Mouse (Mus musculus): ENCODE results near the gene Arpc2.

Arpc2 gene

DNA sequence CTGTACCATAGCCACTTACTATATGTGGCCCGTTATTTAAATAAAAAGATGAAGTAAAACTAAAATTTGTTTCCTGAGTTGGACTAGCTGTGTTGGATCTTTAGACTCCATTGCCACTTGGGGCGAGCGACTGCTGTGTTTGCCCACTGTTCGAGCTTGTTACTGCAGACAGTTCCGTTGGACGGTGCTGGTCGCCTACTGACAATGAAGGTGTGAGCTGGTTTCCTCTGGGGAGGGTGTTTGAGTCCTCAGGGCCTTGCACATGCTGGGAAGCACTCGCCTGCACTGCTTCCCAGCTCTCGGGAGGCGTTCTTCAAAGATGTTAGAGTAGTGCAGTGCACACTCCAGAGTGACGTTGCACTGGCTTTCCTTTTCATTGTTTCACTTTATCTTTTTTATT, 3.7 kb downstream of the Arpc2 start:
- no peak for DNase-seq

DNA sequence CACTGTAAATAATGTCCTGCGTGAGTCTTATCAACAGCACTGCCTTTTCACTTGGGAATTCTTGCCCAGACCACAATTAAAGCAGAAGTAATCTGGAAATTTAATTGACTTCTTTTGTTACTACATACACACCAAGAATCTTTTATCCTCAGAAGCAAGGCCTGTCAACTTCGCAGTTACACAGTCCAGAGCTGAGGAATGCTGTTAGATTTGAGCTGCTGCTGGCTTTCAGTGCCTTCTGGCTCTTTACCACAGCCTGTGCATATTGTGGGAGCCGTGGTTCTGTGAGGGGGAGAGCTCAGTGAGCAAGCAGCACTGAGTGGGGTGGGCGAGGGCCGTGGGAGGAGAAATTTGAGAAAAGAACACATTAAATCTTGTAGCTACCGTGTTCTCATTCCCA, 4.4 kb downstream of the Arpc2 start:
- DNase-seq: no peak

DNA sequence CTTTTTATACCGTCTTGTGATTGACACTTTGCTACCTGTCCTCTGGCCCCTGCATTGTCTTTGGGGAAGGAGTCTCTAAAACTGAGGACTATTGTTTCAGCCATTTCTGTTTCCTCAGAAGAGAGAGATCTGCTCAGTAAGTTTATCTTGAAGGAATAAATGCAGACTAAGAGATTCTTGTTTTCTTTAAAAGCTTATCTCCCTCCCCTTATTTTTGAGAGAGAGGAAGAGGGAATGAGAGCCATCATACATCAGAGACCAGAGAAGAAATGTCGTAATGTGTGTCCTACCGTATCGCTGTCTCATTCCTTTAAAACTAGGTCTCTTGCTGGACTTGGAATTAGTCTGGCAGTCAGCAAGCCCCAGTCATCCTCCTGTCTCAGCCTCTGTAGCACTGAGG, 4.9 kb downstream of the Arpc2 start:
- no peak for DNase-seq

DNA sequence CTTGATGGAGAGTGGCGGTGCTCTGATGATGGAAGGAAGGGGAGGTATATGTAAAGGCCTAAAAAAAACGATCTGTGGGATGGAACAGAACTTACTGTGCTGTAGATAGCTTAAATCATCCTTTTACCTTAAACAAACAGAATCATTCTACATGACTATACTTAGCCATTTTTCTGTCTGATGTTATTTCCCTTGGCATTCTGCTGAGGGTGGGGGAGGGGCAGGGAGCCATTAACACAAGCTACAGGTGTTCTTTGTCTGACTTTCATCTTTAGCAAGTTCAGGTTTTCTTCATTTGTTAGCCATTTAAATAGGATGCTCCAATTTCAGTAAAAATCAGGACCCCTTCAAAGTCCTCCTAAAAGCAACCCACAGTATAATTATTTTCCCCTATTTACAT, 9.6 kb downstream of the Arpc2 start:
- DNase-seq: no peak

DNA sequence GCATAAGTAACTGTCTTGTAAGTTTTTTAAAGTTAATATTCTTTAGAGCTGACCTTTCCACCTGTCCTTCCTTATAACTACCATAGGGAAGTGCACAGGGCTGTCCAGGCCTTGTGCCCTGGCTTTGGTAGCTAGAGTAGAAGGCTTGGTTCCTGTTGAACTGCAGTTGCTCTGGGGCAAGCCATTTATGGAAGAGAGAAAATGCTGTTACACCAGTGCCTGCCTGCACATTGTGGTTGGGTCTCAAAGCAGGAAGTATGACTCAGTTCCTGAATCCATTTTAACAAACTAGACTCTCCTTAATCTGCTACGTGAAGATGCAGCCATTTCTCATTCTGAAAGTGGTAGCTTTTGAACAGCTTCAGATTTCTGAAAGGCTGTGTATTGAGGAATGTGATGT, 12.9 kb downstream of the Arpc2 start:
- DNase-seq: peak; percentile 48

DNA sequence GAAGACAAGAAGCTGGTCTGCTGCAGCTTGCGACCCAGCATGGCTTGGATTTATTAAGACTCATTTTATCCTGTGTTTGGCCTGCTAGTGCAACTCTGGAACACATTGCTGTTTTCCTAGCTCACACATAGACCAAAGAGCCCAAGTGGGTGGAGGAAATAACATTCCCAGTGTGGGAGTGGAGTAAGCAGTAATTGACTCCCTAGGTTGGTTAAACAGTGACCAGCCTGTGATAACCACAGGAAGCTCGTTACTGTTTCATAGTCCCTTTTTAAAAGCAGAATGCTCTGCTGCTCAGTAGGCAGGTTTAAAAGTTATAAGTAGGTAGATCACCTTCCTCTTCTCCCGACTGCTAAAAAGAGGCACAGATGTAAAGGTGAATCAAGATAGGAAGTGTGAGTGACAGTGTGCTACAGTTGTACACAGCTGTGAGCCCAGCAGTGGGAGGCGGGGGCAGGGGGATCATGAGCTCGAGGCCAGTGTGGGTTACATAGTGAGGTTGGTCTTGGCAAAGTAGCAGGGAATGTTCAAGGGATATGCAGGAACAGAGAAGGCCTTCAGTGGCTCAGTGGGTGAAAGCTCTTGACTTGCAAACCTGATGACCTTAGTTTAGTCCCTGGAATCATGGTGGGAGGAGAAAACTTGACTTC, 13.6 kb downstream of the Arpc2 start:
- no peak for DNase-seq

DNA sequence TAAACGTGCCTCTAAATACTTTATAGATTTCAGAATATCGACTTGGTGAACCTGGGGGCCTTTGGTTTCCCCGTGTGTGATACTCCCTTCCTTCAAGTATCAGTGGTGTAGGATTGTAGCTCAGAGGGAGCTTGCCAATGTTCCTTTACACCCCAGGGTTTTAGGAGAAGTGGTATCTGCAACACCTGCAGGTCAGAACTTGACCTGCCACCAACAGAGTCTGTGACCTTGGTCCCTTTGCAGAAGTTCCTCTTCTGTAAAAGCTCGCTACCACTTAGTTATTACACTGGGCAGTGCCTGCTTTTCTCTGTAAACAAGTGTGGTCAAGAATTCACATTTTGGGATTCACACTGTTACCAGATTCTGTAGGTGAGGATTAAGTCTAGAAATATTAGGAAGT, 14.2 kb downstream of the Arpc2 start:
- no peak for DNase-seq

DNA sequence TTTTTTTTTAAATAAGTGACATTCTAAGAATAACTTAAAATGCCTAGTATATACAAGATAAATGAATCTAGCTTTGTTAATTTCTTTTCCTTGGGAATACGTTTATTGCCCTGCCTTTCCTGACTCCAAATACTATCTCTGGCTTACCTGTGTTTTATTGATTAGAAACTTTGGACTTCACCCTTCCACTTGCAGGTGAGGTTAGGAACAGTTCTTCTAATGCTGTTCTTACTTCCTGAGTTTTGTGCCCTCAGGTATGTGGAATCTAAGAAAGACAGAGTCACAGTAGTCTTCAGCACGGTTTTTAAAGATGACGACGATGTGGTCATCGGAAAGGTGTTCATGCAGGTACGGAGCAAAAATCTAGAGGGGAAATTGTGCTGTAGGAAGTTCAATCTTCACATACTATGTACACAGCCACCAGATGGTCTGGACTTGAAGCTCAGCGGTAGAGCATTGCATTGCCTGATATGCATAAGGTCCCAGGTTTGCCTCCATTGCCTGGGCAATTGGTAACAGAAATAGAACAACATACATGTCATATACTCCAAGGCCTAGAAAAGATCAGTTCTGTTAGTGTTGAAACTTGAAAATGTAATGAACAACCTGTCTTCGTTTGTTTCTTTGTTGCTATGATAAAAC, 19.9 kb downstream of the Arpc2 start:
- DNase-seq: no peak

DNA sequence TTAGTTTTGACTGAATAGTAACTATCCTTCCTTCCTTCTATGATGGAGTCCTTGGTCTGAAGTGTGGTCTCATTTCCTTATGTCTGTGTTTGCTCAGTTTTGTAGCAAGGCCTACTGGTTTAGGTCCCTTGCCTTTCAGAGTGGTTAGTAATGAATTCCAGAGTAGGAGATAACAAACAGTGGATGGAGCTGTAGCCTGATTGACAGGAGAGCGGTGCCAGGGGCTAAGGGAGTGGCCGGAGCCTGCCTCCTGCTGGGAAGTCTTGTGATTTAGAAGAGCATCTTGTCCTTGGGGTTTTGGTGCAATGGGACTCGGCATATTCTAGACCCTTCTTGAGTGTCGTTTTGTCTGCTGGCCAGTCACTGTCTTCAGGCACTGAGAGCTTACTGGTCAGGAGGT, 20.9 kb downstream of the Arpc2 start:
- no peak for DNase-seq

DNA sequence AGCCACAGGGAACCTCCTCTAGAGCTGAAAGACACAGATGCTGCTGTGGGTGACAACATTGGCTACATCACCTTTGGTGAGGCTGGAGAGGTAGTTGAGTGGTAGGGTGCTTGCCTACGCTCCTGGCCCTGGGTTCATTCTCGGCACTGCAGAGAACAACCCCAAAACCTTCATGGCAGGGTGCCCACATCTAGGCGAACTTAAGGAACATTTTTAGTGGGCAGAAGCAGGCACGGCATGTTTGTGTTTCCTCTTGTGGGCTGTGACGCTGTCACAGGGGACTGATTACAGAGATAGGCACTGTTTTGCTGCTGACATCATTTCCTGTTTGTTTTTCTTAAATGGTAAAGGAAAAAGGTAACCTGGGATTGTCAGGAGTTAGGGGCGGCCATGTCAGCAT, 26.6 kb downstream of the Arpc2 start:
- DNase-seq: no peak

DNA sequence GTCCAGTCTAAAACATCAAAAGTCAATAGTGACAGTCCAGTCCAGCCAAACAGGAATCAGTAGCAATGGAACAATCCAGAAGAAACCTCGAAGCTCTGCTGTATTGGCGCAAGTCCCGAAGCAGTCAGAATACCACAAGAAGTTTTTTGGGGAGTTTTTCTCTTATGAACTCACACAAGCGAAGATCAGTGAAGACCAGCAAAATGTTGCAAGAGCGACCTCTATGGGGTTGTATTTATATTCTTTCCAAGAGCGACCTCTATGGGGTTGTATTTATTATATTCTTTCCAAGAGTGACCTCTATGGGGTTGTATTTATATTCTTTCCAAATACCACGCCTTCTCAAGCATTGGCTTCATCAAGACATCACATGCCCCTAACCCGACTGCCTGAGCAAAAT, 32.9 kb downstream of the Arpc2 start:
- DNase-seq: no peak

DNA sequence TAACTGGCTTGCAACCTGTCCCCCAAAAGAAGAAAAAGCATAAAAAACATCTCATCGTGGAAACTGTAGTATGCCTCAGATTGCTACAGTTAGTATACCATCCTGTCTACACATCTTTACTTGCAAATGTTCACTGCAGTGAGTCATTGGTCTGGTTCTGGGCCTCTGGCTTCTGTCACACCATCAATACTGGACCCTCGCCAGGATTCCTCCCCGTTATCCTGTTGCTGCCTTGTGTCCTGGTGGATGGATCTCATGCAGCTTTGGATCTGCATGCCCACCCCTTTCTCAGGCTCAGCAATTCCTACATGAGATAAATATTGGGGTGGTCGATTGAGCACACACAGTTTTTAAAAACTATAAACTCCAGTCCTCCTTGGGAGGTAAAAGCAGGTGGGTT, 35.8 kb downstream of the Arpc2 start:
- DNase-seq: no peak

DNA sequence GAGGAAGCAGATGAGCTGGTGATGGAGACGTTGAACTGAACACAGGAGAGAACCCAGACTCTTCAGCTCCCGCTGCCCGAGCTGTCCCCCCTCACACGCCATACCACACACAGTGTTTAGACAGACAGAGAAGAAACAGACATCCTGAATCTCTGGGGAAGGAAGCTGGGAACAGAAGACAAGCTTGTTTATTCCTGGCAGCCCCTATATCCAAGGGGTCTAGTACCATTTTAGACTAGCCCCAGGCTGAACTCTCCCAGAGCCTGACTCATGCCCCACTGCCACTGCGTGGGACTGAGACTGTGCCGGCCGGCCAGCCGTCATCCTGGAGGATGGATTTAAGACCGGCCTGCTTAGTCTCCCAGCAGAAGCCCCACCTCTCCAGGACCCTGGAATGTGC, 39.1 kb downstream of the Arpc2 start:
- no peak for DNase-seq

DNA sequence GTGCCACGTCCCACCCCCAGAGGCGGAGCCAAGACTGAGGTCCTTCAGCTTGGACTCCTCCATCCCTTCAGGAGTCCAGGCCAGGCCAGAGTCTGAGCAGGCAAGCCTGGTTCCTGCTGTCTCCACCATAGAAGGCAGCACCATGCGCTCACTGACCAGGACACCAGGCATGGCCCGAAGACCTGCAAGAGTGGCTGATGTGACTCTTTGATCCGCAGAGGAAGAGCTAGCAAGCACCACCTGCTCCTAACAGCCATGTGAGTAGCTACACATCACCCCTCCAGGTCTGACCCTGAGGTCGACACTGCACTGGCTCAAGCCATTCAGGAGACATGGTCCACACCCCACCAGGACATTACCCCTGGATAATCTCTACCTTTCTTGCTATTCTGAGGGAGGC, 41.2 kb downstream of the Arpc2 start:
- DNase-seq: no peak

DNA sequence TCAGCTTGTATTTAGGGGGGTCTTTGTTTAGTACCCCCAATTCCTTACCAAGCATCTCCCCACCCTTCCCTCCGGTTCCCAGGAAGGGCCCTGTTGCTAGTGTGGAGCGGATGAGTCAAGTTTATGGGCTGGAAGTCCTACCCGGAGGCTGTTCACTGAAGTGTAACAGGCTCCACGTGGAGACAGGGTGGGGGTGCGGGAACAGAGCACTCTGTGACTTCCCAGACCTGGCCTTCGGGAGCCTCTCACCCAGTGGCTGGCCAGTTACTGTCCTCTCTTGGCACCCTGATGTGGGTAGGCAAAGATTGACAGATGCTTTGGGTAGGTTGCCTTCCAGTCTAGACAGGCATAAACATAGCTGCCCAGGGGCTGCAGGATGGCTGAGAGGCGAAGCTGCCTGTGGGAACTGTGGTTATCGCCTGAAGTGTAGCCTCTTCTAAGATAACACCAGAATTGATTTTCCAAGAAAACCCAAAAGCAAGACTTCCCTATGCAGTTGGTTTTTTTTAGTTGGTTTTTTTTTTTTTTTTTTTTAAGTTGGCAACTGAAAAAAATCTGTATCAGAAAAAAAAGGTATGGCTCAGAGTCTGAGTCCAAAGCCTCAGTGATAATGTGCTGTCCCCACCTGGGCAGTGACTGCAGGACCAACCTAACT, 42.1 kb downstream of the Arpc2 start:
- no peak for DNase-seq

DNA sequence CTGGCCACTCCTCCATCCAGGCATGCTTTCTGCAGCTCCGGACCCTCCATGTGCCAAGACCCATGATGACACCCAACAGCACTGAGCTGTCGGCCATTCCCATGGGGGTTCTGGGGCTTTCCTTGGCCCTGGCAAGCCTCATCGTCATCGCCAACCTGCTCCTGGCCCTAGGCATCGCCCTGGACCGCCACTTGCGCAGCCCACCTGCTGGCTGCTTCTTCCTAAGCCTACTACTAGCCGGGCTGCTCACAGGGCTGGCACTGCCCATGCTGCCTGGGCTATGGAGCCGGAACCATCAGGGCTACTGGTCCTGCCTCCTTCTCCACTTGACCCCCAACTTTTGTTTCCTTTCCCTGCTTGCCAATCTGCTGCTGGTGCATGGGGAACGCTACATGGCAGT, 42.7 kb downstream of the Arpc2 start, which contains the start of gene Gpbar1:
Gene Gpbar1, plus strand, starts transcription at position 13 of the 400 bp plus-strand sequence.
- DNase-seq: no peak

DNA sequence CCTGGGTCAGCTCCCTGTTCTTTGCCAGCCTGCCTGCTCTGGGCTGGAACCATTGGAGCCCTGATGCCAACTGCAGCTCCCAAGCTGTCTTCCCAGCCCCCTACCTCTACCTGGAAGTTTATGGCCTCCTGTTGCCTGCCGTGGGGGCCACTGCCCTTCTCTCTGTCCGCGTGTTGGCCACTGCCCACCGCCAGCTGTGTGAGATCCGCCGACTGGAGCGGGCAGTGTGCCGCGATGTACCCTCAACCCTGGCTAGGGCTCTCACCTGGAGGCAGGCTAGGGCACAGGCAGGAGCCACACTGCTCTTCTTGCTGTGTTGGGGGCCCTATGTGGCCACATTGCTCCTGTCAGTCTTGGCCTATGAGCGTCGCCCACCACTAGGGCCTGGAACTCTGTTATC, 43.1 kb downstream of the Arpc2 start:
- DNase-seq: no peak

DNA sequence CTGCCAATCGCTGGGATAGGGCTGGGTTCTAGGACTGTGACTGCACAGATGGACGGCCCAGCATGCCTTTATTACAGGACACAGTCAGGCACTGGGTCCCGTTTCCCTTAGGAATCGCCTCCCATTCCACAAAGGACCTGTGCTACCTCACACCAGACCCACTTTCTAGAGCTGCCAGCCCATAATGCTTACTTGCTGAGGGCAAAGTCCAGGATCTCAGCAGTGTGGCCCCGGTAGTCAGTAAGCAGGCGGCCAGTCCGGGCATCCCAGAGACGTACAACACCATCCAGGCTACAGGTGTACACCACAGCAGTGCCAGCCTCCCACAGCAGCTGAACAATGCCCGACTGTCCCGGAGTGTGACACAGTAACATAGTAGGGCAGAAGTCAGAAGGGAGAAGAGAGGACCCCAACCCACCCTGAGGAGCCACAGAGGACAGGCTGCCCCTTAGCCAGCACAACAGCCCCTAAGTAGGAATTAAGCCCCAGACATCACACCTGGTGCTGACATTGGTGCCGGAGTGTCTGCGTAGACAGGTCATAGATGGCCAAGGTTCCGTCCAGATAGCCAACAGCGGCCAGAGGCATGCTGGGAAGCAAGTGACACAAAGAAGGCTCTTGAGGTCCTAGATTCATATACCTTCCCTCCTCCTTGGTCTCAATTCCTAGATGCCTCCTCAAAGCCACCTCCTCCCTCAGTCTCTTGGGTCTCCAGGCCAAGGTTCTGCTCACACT, 44.9 kb downstream of the Arpc2 start:
- no peak for DNase-seq

DNA sequence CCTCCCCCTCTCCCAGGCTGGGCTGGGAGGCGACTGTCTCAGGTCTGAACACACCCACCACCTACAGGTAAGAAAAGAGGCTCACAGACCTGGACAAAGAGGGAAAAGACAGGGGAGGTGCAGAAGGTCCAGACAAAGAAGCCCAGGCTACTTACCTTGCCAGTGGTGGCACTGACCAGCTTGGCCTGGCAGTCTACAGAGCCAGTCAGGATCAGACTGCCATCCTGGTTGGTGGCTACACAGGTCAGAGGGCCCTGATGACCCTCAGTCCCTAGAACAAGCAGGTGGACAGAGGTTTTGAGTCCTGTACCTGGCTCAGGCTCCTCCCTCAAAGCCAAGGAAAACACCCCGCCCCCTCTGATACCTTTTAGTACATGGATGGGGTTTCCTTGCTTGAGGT, 45.5 kb downstream of the Arpc2 start:
- no peak for DNase-seq

DNA sequence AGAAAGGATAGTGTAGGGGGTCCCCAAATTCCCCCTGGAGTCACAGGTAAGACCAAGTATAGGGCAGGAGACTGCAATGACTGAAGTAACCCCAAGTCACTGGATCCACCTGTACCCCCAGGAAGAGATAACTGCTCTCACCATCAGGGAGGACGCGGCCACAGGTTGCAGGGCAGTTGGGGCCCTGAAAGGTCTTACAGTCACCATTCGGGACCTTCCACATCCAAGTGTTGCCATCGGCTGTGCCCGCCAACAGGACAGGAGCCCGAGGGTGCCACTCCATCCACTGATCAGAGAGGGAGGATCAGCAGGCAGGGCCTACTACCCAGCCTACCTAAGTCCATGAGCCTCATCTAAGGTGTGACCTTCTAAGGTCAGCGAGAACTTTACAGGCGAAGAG, 46.0 kb downstream of the Arpc2 start:
- no peak for DNase-seq

DNA sequence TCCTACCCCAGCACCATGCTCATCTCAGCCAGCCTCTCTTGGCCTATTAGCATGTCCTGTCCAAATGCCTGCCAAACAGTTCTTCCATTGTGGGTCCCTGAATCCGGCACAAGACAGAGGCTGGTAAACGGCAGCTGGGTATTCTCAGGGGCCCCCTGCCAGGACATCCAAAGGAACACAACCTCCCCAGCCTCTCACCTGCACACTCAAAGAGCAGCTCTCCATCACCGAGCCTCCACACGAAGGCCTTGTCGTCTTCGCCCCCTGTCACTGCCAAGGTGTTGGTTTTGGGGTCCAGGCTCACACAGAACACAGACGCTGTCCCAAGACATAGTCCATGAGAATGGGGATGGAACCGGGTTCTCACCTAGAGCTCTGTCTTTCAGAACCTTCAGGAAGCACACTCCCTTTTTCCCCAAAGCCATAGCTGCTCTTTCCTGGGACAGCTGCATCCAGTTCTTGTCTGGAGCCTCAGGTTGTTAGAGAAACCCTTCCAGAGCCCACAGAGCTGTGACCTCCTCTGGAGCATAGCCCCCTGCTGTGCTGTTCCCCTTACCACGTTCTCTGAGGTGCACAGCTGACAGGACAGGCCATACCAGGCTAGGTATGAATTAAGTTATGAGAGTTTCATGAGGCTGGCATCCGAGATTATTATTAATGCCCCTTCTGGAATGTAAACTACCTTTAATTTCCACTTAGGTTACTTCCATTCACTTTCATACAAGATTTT, 47.2 kb downstream of the Arpc2 start:
- DNase-seq: no peak

DNA sequence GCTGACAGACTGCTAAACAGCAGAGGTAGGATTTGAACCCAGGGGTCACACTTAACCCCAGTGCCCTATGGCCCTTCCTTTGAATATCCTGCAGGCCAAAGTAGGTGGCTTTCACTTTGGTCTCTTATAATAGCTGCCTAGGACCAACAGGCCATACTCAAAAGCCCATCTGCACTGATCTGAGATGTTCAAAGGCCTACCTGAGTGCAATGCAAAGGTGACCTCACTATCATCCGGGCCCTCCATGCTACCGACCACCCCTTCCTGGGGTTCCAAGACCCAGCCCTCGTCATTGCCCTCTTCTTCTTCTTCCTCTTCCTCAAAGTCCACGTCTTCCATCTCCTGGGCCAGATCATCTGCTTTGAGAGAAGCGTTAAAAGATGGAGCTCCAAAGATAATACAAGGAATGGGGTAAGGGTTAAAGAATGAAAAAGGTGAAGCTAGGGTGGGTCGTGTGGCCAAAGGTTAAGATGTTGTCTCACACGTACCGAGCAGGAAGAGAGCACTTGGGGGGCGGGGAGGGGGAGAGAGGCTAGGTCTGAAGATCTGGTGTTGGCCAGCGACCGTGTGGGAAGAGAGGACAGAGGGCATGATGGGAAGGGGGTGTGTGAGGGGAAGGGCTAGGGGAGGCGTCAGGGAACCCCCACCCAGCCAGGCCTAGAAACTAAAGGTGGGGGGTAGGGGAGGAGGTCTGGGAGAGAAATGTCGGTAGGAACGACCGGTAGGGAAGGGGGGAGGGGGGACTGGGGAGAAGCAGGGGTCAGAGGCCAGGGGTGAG, 48.0 kb downstream of the Arpc2 start:
- peak; percentile 49 for DNase-seq
